Mouse (Mus musculus) ES-Bruce4 (cell line): ENCODE results near the gene Hs2st1. TPM values are rescaled to one million over a fixed set of nuclear protein-coding genes. Genes with fewer than 3 reads are reported as not detected.

Experiments used
- H3K27ac ChIP-seq: 2 replicates; pipeline ENCODE4 v1.5.1; 2012; ENCODE audit warnings: low read length, inconsistent platforms; ENCODE audit not compliant: insufficient read depth
- H3K27me3 ChIP-seq: 2 replicates; pipeline ENCODE4 v1.6.1; 2012; ENCODE audit warnings: mild to moderate bottlenecking, low read length, inconsistent platforms; ENCODE audit not compliant: control insufficient read depth, poor library complexity, insufficient read depth, severe bottlenecking
- H3K36me3 ChIP-seq: 2 replicates; pipeline ENCODE4 v1.6.1; 2012; ENCODE audit warnings: inconsistent platforms, mild to moderate bottlenecking, low read length, moderate library complexity; ENCODE audit not compliant: control insufficient read depth, poor library complexity, insufficient read depth, severe bottlenecking
- H3K4me1 ChIP-seq: one replicate; pipeline ENCODE4 v1.8.1; 2011; ENCODE audit warnings: low read length; ENCODE audit not compliant: control insufficient read depth, insufficient read depth
- H3K4me3 ChIP-seq: 2 replicates; pipeline ENCODE4 v1.5.1; 2011; ENCODE audit warnings: low read depth, mild to moderate bottlenecking, low read length
- H3K9ac ChIP-seq: 2 replicates; pipeline ENCODE4 v1.6.1; 2012; ENCODE audit warnings: low read depth, mild to moderate bottlenecking, inconsistent platforms; ENCODE audit not compliant: poor library complexity, severe bottlenecking
- H3K9me3 ChIP-seq: replicated peaks from 2 replicates; pipeline ENCODE4 v1.6.1; 2012; ENCODE audit warnings: mild to moderate bottlenecking, low read length, inconsistent platforms; ENCODE audit not compliant: control insufficient read depth, poor library complexity, insufficient read depth, severe bottlenecking
- CTCF ChIP-seq: IDR thresholded peaks from one replicate; pipeline ENCODE4 v1.8.1; 2011; ENCODE audit warnings: low read depth, low read length
- EP300 ChIP-seq: IDR thresholded peaks from 2 replicates; pipeline ENCODE4 v1.6.1; 2011; ENCODE audit warnings: low read depth, low read length; ENCODE audit not compliant: insufficient read depth
- POLR2A ChIP-seq: IDR thresholded peaks from one replicate; pipeline ENCODE4 v1.8.1; 2011; ENCODE audit warnings: low read length; ENCODE audit not compliant: insufficient read depth
- polyA plus RNA-seq: library from polyadenylated mRNA; stranded (reverse); fragments of >200 nt; gene quantifications from 2 replicates; pipeline ENCODE4 v1.2.4, GENCODE M21; 2011; ENCODE audit warnings: low read depth; ENCODE audit not compliant: missing spikeins, insufficient read depth, insufficient read length

Gene Hs2st1
- polyA plus RNA-seq, 1 experiment, result 38.6 TPM

GRCm38 (mm10) chr3:144432143-144432577 lies 137.8 kb downstream of the Hs2st1 start:
- Histone ChIP-seq H3K27ac (no peak overlapping the region), H3K4me3 (no peak overlapping the region), H3K27me3 (no peaks in the 10 kb centered on the region), H3K9ac (no peak overlapping the region), H3K9me3 (no peaks in the 10 kb centered on the region), H3K36me3 (peaks cover 2% of the 10 kb centered on the region; the same call in 1 of the 2 replicates), H3K4me1 (no peaks in the 10 kb centered on the region)
- TF ChIP-seq CTCF (no peak), EP300 (no peak), POLR2A (no peak)

DNA sequence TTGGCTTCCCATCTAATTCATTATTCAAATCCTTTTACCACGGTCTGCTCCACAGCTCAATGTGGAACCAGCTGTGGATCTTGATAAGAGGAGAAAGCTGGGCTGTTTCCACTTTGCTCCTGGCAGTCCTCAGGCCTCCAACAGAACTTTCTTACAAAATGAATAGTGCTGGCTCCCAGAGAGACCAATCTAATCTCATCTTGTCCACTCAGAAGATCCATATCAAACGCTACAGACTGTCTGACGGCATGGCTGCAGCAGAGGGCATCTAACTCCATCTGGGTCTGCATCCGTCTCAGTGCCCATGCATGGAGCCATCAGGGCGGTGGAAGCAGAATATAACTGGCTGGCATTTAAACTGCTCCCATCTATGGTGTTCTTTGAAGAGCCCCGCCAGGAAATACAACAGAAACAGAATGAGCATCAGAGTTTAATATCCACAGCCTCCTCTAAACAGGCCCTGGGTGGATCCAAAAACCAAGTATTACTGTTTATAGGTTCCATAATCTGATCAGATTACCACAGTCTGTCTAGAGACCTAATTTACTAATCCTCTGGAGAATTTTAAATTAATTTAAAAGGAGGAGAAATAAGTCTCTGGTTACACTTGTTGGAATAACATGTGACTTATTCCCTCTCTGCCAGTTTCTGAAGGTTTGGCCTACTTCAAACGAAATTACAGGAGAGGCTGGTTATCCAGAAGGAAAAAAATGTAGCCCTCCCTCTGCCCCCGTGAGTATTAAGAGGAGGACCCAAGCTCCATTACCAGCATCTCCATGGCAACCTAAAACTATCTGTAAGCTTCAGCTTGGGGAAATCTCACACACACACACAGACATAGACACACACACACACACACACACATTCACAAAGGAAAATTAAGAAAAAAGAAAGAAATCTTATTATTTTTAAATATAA lies 141.2 kb downstream of the Hs2st1 start:
- no peak overlapping the region for H3K4me3 ChIP-seq
- H3K27ac ChIP-seq, result no peak overlapping the region
- no peaks in the 10 kb centered on the region for H3K27me3 ChIP-seq
- H3K9me3 ChIP-seq, result no peaks in the 10 kb centered on the region
- H3K9ac ChIP-seq, result no peak overlapping the region
- H3K36me3 ChIP-seq, result no peaks in the 10 kb centered on the region
- TF ChIP-seq EP300, result no peak
- TF ChIP-seq POLR2A, result no peak
- H3K4me1 ChIP-seq, result no peaks in the 10 kb centered on the region

- Histone ChIP-seq H3K9me3 (no peaks in the 10 kb centered on the region), H3K27ac (no peak overlapping the region), H3K4me3 (no peak overlapping the region), H3K4me1 (no peaks in the 10 kb centered on the region), H3K9ac (no peak overlapping the region), H3K27me3 (no peaks in the 10 kb centered on the region), H3K36me3 (no peaks in the 10 kb centered on the region)
- TF ChIP-seq CTCF (no peak), EP300 (no peak), POLR2A (no peak)
Observed at GRCm38 (mm10) chr3:144425041-144425448, 144.9 kb downstream of the Hs2st1 start.

DNA sequence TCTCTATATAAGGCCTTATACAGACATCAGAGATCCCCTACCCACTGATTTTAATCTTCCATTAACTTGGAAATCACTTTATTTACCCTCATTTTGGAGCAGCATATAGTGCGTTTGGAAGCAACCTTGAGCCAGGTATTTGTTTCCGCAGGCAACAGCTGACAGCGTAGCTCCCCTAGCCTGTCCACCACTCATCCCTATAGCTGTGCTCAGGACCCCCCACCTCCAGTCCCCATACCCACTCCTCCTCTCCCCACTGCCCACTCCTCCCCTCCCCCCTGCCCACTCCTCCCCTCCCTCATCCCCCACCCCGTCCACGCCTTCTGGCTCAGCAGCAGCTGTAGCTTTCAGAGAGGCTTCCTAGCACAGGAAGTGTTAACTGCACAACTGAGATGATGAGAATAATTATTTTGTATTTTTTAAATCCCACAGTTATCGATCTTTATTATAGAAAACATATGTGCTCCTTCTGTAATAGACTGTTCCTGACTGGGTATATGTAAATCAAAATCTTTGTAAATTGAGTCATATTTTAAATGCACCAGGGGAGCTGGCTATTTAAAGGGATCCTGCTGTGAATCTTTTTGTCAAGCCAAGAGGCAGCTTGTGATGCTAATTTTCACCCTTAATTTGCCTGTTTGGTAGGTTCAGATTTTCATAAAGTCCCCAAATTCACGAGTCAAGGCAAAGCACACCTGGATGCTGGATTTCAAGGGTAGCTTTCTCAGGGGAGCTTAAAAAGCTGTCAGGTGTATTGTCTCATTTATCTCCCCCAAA lies 148.4 kb downstream of the Hs2st1 start:
- Histone ChIP-seq H3K4me1 (no peaks in the 10 kb centered on the region), H3K27ac (no peak overlapping the region), H3K9ac (no peak overlapping the region), H3K36me3 (no peaks in the 10 kb centered on the region), H3K4me3 (no peak overlapping the region), H3K27me3 (no peaks in the 10 kb centered on the region), H3K9me3 (no peaks in the 10 kb centered on the region)
- TF ChIP-seq EP300 (no peak), CTCF (no peak), POLR2A (no peak)

DNA sequence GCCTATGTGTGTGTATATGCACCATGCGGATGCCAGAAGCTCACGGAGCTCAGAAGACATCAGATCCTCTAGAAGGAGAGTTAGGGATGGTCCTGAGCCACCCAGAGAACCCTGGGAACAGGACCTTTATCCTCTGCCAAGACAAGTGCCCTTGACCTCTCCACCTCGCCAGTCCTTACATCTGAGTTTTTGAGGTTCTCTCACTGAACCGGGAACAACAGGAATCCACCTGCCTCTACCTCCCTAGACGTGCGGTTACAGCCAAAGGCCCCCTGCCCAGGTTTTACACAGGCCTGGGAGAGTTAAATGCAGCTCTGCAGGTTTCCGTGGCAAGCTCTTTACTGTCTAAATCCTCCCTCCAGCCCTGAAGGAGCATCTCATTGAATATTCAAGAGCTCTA lies 156.2 kb downstream of the Hs2st1 start:
- TF ChIP-seq POLR2A (no peak), CTCF (no peak), EP300 (peak; percentile 61)
- H3K4me3 ChIP-seq, result no peak overlapping the region
- peak overlapping the region; percentile 49 for H3K27ac ChIP-seq

More for the DNA sequence above, 156.2 kb downstream of the Hs2st1 start:
- Histone ChIP-seq H3K9ac (no peak overlapping the region), H3K36me3 (no peaks in the 10 kb centered on the region), H3K27me3 (no peaks in the 10 kb centered on the region), H3K9me3 (peaks cover 13% of the 10 kb centered on the region), H3K4me1 (peaks cover 5% of the 10 kb centered on the region)
